Mouse (Mus musculus) spleen, adult 12 weeks (tissue): ENCODE measurements around the gene Lsamp.
"Not testable (repeated sequence)": the region's sequence is repeated elsewhere in the genome, so short reads cannot be mapped to it uniquely, and the experiment has no call there.

ENCODE experiments used
- DNase-seq: peaks from one replicate; pipeline ENCODE4 v3.0.0; 2022; ENCODE audit warnings: low spot score

Gene Lsamp

DNA sequence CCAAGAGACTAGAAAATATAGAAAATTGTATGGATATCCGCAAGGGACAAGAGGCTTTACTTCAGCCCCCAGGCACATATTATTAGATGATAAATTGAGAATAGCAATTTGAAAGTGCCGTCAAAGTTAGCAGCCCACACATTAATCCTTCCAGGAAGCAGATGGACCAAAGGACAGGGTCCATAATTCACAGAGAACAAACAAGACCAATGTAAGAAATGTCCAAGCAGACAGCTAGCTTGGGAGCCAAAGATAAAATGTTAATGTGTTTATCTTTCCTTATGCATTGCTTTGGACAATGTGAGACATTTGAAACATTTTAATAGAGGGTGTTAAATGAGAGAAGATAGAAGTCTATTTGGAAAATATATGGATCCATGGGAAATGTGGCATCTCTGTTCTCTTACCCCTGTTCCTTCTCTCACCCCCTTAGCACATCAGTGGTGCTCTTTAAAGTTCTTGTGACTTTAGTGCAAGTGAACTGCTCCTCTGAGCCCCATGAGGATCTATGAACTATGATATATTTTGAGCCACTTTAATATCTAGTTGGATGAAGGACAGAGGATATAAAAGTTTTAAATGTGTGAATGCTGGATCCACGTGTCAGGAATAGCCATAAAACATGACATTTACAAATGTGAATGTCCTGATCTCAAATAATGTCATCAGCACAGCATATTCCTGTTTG lies 1952.9 kb downstream of the Lsamp start:
- DNase-seq = no peak

DNA sequence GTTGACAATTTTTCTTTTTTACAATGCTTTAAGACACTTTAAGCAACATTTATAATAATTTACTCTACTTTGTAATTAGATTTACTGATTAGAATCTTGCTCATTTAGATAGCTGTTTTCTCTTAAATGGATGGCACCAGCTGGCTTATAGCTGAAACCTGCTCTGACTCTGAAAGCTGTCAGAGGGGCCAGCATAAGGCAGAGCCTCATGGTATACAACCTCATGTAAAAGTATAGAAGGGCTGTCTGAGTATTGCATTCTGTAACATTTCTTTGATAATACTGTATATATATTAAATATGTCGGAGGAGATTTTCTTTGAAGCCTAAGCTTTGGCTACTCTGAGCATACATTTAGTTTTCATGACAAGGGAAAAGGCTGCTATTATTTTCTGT lies 1953.4 kb downstream of the Lsamp start:
- no peak for DNase-seq

- DNase-seq = no peak
Measured at GRCm38 (mm10) chr16:41938258-41938657, 1954.1 kb downstream of the Lsamp start.

GRCm38 (mm10) chr16:41941591-41942315 lies 1957.6 kb downstream of the Lsamp start:
- no peak for DNase-seq

GRCm38 (mm10) chr16:41957811-41958210 lies 1973.7 kb downstream of the Lsamp start:
- DNase-seq = no peak

DNA sequence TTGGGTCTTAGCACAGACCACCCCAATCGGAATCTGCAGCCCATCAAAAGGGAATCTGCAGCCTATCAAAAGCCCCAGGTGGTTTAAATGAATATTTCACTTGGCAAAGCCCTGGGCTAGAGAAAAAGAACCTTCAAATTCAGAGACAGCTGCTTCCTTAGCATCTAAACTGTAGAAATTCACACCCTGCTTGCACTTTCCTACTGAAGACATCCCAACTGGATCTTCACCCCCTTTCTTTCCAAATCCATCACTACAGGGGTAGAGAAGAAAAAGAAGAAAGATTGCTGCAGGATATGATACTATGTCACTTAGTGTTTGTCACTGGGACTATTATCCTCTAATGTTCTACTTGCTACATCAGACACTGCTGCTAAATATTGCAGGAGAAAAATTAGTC lies 1981.5 kb downstream of the Lsamp start:
- no peak for DNase-seq

DNA sequence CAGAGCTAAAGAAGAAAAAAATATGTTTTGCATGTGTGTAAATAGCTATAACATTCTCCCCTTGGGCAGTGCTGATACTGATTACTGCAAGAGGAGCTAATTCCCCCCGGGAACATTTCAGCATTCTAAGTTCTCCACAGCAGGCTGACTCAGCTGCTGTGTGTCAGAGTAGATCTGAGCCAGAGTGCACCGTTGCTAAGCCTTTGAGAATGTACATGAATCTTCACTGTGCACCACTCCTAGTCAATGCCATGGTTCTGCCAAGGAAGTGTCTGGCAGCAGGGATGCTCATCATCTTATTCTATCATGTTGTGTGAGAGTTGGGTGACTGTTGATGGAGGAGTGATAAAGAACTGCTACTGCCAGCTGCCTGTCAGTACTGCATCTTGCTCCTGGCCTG lies 1985.1 kb downstream of the Lsamp start:
- no peak for DNase-seq

DNA sequence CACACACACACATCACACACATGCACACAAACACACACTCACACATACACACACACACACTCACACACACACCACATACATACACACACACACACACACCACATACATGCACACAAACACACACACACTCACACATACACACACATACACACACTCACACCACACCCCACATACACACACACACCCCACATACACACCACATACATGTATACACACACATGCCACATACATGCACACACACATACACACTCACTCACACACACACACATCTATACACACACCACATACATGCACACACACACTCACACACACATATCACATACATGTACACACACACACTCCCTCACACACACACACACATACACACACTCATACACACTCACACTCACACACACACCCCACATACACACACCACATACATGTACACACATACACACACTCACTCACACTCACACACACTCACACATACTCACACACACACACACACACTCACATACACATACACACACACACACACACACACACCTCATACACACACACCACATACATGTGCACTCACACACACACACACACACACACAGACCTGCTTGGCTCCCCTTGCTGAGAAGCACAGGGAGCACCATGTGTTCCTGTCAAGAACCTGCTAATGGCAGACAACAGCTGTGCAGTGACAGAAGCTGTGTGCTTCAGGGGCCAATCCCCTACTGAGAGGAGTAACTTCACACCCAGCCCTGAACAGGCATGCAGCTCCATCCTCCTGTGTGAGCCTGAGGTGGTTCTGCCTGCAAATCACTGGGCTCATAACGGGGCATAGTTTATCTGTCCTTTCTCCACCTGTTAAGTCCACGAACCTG lies 1990.9 kb downstream of the Lsamp start:
- DNase-seq = no peak

DNA sequence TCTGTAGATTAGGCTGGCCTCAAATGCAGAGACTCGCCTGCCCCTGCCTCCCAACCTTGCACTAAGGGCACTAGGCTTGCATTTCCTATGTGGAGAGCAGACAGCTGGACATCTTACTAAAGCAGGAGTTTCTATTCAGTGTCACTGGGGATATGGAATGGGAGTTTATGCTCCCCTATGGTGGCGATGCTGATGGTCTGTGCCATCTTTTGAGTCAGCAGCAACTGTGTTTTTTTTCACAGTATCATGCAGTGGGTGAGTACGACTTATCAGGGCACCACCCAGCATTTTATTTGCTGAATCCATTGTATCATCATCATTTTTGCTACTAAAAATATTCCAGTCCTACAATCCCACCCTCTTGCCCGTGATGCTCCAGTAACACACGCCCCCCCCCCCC lies 1992.7 kb downstream of the Lsamp start:
- no peak for DNase-seq

DNA sequence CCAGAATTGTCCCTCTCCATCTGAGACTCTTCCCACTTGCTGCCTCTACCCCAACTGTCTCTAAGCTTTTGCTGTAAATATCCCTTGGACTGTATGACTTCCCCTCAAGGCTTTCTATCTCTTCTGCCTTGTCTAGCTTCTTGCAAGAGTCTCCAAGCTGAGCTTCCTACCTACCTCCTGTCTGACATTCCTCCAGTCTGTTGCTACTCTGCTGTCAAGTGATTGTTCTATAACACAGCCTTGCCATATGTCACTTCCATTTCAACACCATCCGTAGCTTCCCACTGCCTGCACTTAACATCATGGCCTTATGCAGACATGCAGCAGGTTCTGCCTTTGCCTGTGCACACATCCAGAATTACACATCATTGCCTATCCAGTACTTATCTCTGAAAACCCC lies 2012.8 kb downstream of the Lsamp start:
- DNase-seq = no peak

- no peak for DNase-seq
Measured at GRCm38 (mm10) chr16:42002925-42003324, 2018.8 kb downstream of the Lsamp start.

DNA sequence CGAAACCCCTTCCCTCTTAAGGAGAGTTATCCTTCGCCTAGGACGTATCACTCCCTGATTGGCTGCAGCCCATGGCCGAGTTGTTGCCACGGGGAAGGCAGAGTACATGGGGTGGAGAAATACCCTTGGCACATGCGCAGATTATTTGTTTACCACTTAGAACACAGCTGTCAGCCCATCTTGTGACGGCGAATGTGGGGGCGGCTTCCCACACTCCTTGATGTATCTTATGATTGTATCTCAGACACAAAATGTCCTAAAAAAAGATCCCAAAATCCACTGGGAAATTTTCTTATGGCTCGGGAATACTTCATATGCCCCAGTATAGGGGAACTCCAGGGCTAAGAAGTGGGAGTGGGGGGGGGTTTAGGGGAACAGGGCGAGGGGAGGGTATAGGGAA lies 2019.3 kb downstream of the Lsamp start:
- DNase-seq = not testable (repeated sequence)

- DNase-seq = no peak
Measured at GRCm38 (mm10) chr16:42004166-42004565, 2020.0 kb downstream of the Lsamp start.

GRCm38 (mm10) chr16:42014937-42015336 lies 2030.8 kb downstream of the Lsamp start:
- DNase-seq = no peak

- no peak for DNase-seq
Measured at GRCm38 (mm10) chr16:42015443-42015842, 2031.3 kb downstream of the Lsamp start.

DNA sequence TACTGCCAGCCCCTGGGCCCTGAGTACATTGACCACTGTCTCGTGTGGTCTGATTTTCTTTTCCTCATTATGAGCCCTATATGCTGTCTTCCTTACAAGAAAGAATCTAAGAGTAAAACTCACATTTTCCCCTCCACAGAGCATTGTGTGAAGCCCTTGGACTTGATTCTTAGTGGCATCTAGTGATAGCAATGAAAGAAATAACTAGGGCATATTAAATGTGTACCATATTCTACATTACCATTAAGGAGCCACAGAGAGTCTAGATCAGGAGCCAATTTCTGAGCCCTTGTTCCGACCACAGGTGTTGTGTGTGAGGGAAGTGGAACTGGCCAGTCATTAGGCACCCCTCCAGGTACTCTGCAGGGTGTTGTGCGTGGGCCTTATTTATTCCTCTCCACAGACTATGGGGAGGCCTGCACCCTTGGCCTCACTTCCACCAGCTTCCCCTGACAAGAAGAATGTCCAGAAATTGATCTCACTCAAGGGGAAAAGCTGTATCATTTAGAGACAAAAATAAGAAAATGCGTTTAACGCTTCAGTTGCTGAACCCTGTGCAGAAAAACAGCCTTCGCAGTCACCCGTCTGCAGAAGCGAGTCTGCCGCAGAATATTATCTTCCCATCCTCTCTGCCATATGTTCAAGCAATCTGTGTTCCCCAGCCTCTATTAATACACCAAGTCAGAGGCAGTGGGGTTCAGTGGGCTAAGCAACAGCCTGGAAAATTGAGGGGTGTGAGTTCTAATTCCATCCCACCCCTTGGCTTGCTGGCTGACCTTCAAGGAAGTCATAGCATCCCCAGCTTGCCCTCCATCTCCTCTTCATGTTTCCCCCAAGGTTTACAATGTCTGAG lies 2032.9 kb downstream of the Lsamp start:
- DNase-seq = no peak

DNA sequence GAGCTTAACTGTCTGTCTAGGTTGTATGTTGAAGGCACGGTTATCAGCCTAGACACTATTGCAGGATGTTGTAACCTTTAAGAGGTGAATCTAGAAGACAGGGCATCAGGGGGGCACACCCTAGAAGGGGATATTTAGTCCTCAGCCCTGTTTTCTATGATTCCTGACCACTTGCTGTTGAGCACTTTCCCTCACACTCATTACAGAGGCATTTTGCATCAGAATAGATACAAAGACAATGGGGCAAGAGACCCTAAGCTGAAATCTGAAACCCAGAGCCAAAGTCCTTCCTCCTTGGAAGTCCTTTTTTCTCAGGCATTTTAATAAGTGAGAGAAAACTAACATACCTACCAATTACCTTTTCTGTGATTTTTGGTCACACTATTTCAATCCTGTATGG lies 2038.4 kb downstream of the Lsamp start:
- no peak for DNase-seq

DNA sequence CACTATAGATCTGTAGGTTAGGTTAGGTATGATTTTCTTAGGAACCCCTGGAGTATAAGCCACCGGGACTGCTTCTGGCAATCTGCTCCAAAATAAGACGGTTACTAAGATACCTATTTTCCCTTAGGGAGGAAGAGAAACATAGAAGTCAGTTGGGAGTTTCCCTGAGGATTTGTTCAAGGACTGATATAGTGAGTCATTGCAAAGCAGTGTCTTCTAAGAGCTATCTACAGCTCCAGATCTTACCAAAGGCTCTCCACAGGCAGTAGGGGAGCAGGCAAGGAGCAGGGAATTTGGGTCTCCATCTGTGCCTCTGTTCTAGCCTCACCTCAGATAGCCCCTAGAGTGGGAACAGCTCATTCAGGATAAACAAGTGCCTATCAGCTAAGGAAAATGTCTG lies 2047.9 kb downstream of the Lsamp start:
- DNase-seq = no peak

DNA sequence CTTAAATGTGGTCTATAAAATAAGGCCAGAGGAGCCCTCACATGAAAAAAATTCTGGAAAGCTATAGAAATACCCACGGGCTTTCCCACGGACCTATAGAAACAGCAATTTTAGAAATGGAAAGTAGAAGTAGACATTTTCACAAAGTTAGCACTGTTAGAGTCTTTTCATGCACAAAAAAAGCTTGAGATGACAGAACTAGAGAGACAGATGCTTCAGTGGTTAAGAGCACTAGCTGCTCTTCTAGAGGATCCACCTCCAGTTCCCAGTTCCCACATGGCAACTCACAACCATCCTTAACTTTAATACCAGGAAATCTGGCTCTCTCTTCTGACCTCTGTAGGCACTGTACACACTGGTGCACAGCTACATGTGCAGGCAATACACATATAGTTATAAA lies 2049.3 kb downstream of the Lsamp start:
- DNase-seq = no peak

- DNase-seq = no peak
Measured at GRCm38 (mm10) chr16:42048138-42048537, 2064.0 kb downstream of the Lsamp start.

DNA sequence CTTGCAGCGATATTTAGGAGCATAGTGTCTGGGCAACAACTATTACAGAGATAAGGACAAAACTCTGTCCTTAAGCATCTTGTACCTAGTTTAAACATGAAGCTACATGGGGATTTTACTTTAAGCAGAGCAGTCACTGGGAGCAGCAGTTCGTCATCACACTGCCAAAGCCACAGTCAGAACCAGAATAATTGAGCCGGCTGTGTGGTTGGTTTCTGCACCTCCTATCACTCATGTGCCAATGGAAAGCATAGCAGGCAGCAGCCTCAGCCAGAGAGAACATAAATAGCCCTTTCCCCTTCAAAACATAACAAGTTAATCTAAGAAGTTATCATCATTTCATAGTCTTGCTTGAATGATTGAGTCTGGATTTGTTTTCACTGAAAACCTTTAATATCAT lies 2075.8 kb downstream of the Lsamp start:
- no peak for DNase-seq

GRCm38 (mm10) chr16:42074325-42074724 lies 2090.2 kb downstream of the Lsamp start:
- DNase-seq = no peak
